Mouse (Mus musculus) neural tube, embryonic 12.5 days (tissue): ENCODE results near the gene Rap1gap2. TPM values are rescaled to one million over a fixed set of nuclear protein-coding genes. Genes with fewer than 3 reads are reported as not detected.

Source experiments
- ATAC-seq: fragments of 200-750 bp; cut with Nextera tagmentation; 2 replicates; pipeline ENCODE4 v1.8.0; 2017; ENCODE audit warnings: low read depth, mild to moderate bottlenecking, moderate TSS enrichment, moderate library complexity; ENCODE audit not compliant: low FRiP score
- H3K27ac ChIP-seq: fragments of 300-500 bp; sonication (generic); 2 replicates; pipeline ENCODE4 v1.5.1; 2016
- H3K27me3 ChIP-seq: fragments of 300-500 bp; sonication (generic); replicated peaks from 2 replicates; pipeline ENCODE4 v1.6.1; 2016; ENCODE audit warnings: mild to moderate bottlenecking
- H3K36me3 ChIP-seq: fragments of 300-500 bp; sonication (generic); 2 replicates; pipeline ENCODE4 v1.6.1; 2016; ENCODE audit warnings: mild to moderate bottlenecking
- H3K4me1 ChIP-seq: fragments of 300-500 bp; sonication (generic); 2 replicates; pipeline ENCODE4 v1.6.1; 2016
- H3K4me2 ChIP-seq: fragments of 300-500 bp; sonication (generic); replicated peaks from 2 replicates; pipeline ENCODE4 v1.6.1; 2016; ENCODE audit warnings: mild to moderate bottlenecking
- H3K4me3 ChIP-seq: fragments of 300-500 bp; sonication (generic); 2 replicates; pipeline ENCODE4 v1.5.1; 2016
- H3K9ac ChIP-seq: fragments of 300-500 bp; sonication (generic); 2 replicates; pipeline ENCODE4 v1.6.1; 2016; ENCODE audit warnings: mild to moderate bottlenecking
- H3K9me3 ChIP-seq: fragments of 300-500 bp; sonication (generic); 2 replicates; pipeline ENCODE4 v1.6.1; 2016; ENCODE audit warnings: mild to moderate bottlenecking
- WGBS: fragments of 180-500 bp; shearing (Covaris S2); methylation state at CpG from one replicate; pipeline ENCODE4 v1.1.7; 2016; 5-methylcytosine and 5-hydroxymethylcytosine counted together
- polyA plus RNA-seq: library from polyadenylated mRNA; unstranded; fragments of >200 nt; fragmentation: Nextera tagmentation; extraction: Ambion mirVana; gene quantifications from 2 replicates; pipeline ENCODE4 v1.2.1, GENCODE M21; 2016

The Rap1gap2 gene
- polyA plus RNA-seq, 1 experiment from 2014 or later: 10.1 TPM

DNA sequence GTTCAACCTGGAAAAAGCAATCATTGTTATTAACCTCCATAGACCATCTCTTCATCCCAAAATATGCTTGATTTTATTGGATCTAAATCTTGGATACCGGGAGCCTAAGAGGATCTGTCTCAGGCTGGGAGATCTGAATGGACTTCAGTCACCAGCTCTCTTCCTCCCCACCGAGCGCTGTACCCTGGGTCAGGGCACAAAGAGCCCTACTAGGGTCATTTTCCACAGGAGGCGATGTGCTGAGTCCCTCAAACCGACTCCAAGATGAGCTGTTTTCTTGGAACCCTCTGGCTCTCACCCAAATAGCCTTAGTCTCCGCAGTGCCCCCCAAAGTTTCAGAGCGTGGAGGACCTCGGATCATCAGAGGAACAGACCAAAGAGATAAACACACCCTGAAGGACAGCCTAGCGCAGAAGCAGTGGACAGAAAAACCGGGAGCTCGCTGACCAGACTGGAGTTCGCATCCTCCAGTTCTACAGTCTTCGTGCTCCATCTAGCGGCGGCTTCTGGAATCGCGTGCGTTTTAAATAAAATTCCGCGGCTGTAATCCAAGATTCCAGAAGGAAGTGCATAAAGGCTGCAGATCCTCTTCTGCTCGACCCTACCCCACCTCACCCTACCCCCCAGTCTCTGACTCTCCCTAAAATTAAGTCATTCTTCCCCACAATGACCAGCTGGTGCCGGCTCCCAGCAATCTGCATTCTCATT, 239.2 kb downstream of the Rap1gap2 start:
- Histone ChIP-seq H3K4me2 (no peak overlapping the region; the same call in 1 of the 2 replicates), H3K9me3 (no peaks in the 10 kb centered on the region), H3K27me3 (0 out of 2 replicates have a peak, but pooled peaks cover 5% of the 10 kb centered on the region), H3K9ac (no peak overlapping the region), H3K27ac (no peak overlapping the region), H3K4me1 (no peaks in the 10 kb centered on the region), H3K36me3 (no peaks in the 10 kb centered on the region), H3K4me3 (no peak overlapping the region)
- 13% methylated on average over 22 of the region's 22 CpGs for WGBS
- ATAC-seq: peak; percentile 68

DNA sequence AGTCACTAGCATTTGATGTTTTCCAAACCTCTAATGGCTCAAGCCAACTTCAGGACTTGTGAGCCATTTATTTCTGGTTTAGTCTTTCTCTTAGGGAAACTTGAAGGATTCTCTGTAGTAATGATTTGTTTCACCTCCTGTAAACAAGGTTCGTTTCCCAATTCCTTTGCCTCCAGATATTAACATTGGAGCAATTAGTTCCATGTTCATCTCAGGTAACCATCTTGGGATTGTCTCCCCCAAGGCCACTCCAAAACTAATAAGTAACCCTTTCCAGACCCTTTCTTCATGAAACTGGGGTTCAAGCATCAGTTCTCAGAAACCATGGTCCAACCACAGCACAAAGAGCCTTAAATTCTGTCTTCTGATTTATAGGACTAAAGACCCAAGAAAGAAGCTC, 248.9 kb downstream of the Rap1gap2 start, which contains the start of gene Olfr412:
Gene Olfr412 (plus strand): TSS at position 301 of the 400 bp plus-strand sequence.
- Histone ChIP-seq H3K27ac (no peak within 1 kb of the TSS), H3K4me2 (no peak within 1 kb of the TSS), H3K9me3 (peaks cover 9% of the 10 kb centered on the region; the same call in 1 of the 2 replicates), H3K4me1 (no peaks in the 10 kb centered on the region), H3K27me3 (no peaks in the 10 kb centered on the region), H3K4me3 (no peak within 1 kb of the TSS), H3K36me3 (no peaks in the 10 kb centered on the region), H3K9ac (no peak within 1 kb of the TSS)
- WGBS: 79% methylated on average over 1 of the region's 1 CpGs
- no peak for ATAC-seq

DNA sequence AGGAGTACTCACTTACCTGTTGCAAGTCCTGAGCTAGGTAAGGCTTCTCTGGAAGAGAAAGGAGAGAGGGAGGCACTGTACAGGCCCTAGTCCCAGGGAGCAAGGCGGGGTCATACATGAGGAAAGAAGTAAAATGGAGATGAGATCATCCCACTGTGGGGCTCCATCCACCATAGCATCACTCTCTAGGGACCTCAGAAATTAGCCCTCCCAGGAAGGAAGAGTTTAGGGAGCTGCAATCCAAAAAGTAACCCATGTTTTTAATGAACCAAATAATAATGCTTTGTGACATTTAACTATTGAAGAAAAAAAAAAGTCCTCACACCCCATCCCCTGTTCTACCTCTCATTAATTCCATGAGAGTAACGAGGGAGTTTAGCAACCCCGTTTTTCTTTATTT, 258.2 kb downstream of the Rap1gap2 start, which contains the start of gene Olfr411:
Gene Olfr411 (minus strand): TSS at position 101 of the 400 bp plus-strand sequence.
- H3K27me3 ChIP-seq: no peaks in the 10 kb centered on the region
- H3K4me3 ChIP-seq: no peak within 1 kb of the TSS
- no peak within 1 kb of the TSS for H3K4me2 ChIP-seq
- no peaks in the 10 kb centered on the region for H3K36me3 ChIP-seq
- H3K4me1 ChIP-seq: no peaks in the 10 kb centered on the region
- no peak within 1 kb of the TSS for H3K9ac ChIP-seq
- 81% methylated on average over 3 of the region's 3 CpGs for WGBS
- no peak for ATAC-seq
- no peak within 1 kb of the TSS for H3K27ac ChIP-seq
- no peaks in the 10 kb centered on the region for H3K9me3 ChIP-seq

DNA sequence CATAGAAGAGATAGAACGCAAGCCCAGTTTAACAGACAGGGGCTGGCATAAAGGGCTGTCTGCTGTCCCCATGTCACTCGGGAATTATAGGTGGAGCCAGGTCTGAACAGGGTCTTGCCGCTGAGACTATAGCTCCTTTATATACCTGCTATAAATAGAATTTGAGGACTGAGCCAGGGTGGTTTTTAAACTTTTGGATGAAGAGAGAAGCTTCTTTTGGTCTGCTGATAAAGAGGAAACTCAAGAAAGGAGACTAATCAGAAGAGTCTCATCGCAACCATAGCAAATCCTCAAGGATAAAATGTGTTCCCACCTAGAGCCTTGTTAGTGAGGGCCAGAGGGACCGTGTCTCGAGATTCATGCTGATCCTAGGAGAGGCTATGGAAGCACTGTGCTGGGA, 272.8 kb downstream of the Rap1gap2 start, which contains the start of gene Olfr410:
Gene Olfr410 (minus strand): TSS at position 101 of the 400 bp plus-strand sequence.
- 82% methylated on average over 6 of the region's 6 CpGs for WGBS

More for the DNA sequence above, 272.8 kb downstream of the Rap1gap2 start, which contains the start of gene Olfr410:
- Histone ChIP-seq H3K36me3 (no peaks in the 10 kb centered on the region), H3K9me3 (no peaks in the 10 kb centered on the region), H3K9ac (no peak within 1 kb of the TSS), H3K4me2 (no peak within 1 kb of the TSS), H3K27me3 (no peaks in the 10 kb centered on the region), H3K27ac (no peak within 1 kb of the TSS), H3K4me1 (no peaks in the 10 kb centered on the region), H3K4me3 (no peak within 1 kb of the TSS)
- no peak for ATAC-seq

Other genes starting within 250 kb of the Rap1gap2 start
- gene Olfr412, start 248.8 kb downstream of the Rap1gap2 start, polyA plus RNA-seq: not detected in 2 replicates
- 2.1 and 2.2 TPM in 2 replicates for gene Ccdc92b, start 8.7 kb upstream of the Rap1gap2 start, polyA plus RNA-seq
- 18.4 and 20.2 TPM in 2 replicates for gene Cluh, start 38.6 kb upstream of the Rap1gap2 start, polyA plus RNA-seq
- 73.0 and 82.4 TPM in 2 replicates for gene Pafah1b1, start 113.8 kb upstream of the Rap1gap2 start, polyA plus RNA-seq
- 46.2 and 53.8 TPM in 2 replicates for gene Mettl16, start 159.9 kb upstream of the Rap1gap2 start, polyA plus RNA-seq
- 7.8 and 9.0 TPM in 2 replicates for gene Mnt, start 220.0 kb upstream of the Rap1gap2 start, polyA plus RNA-seq